Mouse (Mus musculus) forelimb bud, embryonic 11.5 days (tissue): ENCODE results near the gene Tbc1d17.

ENCODE experiments used
- DNase-seq: peaks from one replicate; pipeline ENCODE4 v3.0.0-alpha.2; 2012; ENCODE audit warnings: low read depth, low spot score

The Tbc1d17 gene

GRCm38 (mm10) chr7:44853065-44853464 lies 4.2 kb upstream of the Tbc1d17 start:
- DNase-seq: no peak

- DNase-seq: no peak
These were observed 3.6 kb upstream of the Tbc1d17 start for GRCm38 (mm10) chr7:44852259-44853027.

- DNase-seq: no peak
These were observed 2.9 kb upstream of the Tbc1d17 start for GRCm38 (mm10) chr7:44851625-44852234.

GRCm38 (mm10) chr7:44850789-44851624 lies 2.1 kb upstream of the Tbc1d17 start:
- DNase-seq: no peak

- DNase-seq: peak; percentile 75
These were observed 1.3 kb upstream of the Tbc1d17 start for GRCm38 (mm10) chr7:44850146-44850545.

- DNase-seq: peak; percentile 89
These were observed 685 bp upstream of the Tbc1d17 start for GRCm38 (mm10) chr7:44849416-44850111.

- DNase-seq: no peak
These were observed 1.1 kb downstream of the Tbc1d17 start for GRCm38 (mm10) chr7:44847772-44848171.

GRCm38 (mm10) chr7:44846804-44847203 lies 2.1 kb downstream of the Tbc1d17 start:
- no peak for DNase-seq

GRCm38 (mm10) chr7:44845006-44845405 lies 3.9 kb downstream of the Tbc1d17 start:
- no peak for DNase-seq

- no peak for DNase-seq
These were observed 6.9 kb downstream of the Tbc1d17 start for GRCm38 (mm10) chr7:44841825-44842463.

- no peak for DNase-seq
These were observed 8.5 kb downstream of the Tbc1d17 start for GRCm38 (mm10) chr7:44840426-44840825.

GRCm38 (mm10) chr7:44839491-44840191 lies 9.2 kb downstream of the Tbc1d17 start:
- DNase-seq: peak; percentile 31

GRCm38 (mm10) chr7:44839171-44839490 lies 9.7 kb downstream of the Tbc1d17 start:
- DNase-seq: no peak

- no peak for DNase-seq
These were observed 10.8 kb downstream of the Tbc1d17 start for GRCm38 (mm10) chr7:44838073-44838472.

GRCm38 (mm10) chr7:44836423-44837053 lies 12.3 kb downstream of the Tbc1d17 start:
- DNase-seq: no peak

GRCm38 (mm10) chr7:44836016-44836404 lies 12.9 kb downstream of the Tbc1d17 start:
- no peak for DNase-seq

- DNase-seq: no peak
These were observed 13.4 kb downstream of the Tbc1d17 start for GRCm38 (mm10) chr7:44835373-44836015.

GRCm38 (mm10) chr7:44832763-44833162 lies 16.1 kb downstream of the Tbc1d17 start:
- no peak for DNase-seq

- no peak for DNase-seq
These were observed 20.2 kb downstream of the Tbc1d17 start for GRCm38 (mm10) chr7:44828706-44829105.

GRCm38 (mm10) chr7:44826771-44827170 lies 22.1 kb downstream of the Tbc1d17 start:
- no peak for DNase-seq
